Mouse (Mus musculus): ENCODE data around the gene Sirt6. TPM values are rescaled to one million over a fixed set of nuclear protein-coding genes. Genes with fewer than 3 reads are reported as not detected.

The Sirt6 gene
- polyA plus RNA-seq, 1 experiment from 2014 or later, result 52.8 TPM

DNA sequence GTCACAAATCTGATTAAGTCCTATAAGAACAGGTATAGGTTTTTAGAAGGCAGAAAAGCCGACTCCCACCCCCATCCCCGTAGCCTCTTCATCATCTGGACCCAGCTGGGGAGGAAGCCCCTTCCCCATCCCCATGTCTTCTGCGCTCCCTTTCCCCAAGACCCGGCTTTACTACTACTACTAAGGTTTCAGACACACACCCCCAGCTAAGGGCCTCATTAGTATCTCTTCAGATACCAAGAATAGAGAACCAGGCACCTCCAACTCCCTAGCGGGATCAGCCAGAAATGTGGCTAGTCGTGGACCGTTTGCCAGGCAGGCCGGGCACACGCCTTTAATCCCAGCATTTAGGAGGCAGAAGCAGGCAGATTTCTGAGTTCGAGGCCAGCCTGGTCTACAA lies 27.5 kb downstream of the Sirt6 start:
- no peak overlapping the region for H3K9ac ChIP-seq (replicated peaks)
- peaks cover 73% of the 10 kb centered on the region for H3K27me3 ChIP-seq
- H3K4me1 ChIP-seq, result peaks cover 53% of the 10 kb centered on the region

DNA sequence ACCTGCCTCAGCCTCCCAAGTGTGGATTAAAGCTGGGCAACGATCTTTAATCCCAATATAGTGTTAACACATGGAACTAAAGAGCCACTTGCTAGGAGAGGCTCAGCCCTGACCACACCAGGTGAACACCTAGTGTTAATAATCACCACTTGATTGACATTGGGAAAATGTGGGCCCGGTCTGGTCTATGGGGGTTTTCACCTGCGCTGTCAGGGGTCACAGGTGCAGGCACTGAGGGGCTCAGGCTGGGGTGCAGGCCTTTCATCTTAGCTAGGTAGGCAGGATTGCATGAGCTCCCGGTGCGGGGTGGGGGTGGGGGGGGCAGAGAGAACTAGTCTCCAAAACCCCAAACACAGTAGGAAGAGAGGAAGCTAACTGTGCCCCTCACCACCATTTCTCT lies 28.0 kb downstream of the Sirt6 start:
- Histone ChIP-seq H3K4me3 (no peak overlapping the region), H3K27me3 (peaks cover 78% of the 10 kb centered on the region), H3K9ac (replicated peaks) (no peak overlapping the region), H3K9me3 (no peaks in the 10 kb centered on the region), H3K36me3 (no peaks in the 10 kb centered on the region), H3K4me1 (peaks cover 49% of the 10 kb centered on the region), H3K27ac (replicated peaks) (no peak overlapping the region), H3K4me2 (replicated peaks) (no peak overlapping the region)
- WGBS, result 84% methylated on average over 5 of the region's 5 CpGs
- ATAC-seq (ENCODE audit: low FRiP score, low read depth), result no peak

More for the DNA sequence above, 27.5 kb downstream of the Sirt6 start:
- H3K27ac ChIP-seq (replicated peaks), result no peak overlapping the region
- 58% methylated on average over 10 of the region's 10 CpGs for WGBS
- no peaks in the 10 kb centered on the region for H3K36me3 ChIP-seq
- no peak overlapping the region for H3K4me3 ChIP-seq
- no peak for ATAC-seq (ENCODE audit: low FRiP score, low read depth)
- no peaks in the 10 kb centered on the region for H3K9me3 ChIP-seq
- H3K4me2 ChIP-seq (replicated peaks), result no peak overlapping the region

DNA sequence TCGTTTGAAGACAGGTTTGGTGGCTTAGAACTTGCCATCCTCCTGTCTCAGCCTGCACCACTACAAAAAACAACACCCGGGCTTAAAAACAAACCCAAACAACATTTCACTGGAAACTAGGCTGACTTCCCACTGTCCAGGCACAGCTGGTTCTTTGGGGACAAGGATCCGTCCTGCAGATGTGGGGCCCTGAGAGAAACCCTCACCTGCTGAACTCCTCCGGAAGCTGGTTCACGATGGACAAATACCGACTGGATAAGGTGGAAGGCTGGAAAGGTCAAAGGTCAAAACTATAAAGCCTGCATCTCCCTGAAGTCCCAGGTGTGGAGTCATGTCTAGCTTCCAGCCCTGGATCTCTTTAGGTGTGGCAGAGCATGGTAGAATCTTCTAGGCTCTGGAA lies 28.7 kb downstream of the Sirt6 start:
- WGBS, result 53% methylated on average over 6 of the region's 6 CpGs
- H3K4me1 ChIP-seq, result peaks cover 49% of the 10 kb centered on the region
- no peak overlapping the region for H3K27ac ChIP-seq (replicated peaks)
- no peak overlapping the region for H3K4me2 ChIP-seq (replicated peaks)
- no peak overlapping the region for H3K4me3 ChIP-seq
- H3K9ac ChIP-seq (replicated peaks), result no peak overlapping the region
- H3K27me3 ChIP-seq, result peaks cover 85% of the 10 kb centered on the region
- H3K9me3 ChIP-seq, result no peaks in the 10 kb centered on the region
- no peaks in the 10 kb centered on the region for H3K36me3 ChIP-seq
- no peak for ATAC-seq (ENCODE audit: low FRiP score, low read depth)

DNA sequence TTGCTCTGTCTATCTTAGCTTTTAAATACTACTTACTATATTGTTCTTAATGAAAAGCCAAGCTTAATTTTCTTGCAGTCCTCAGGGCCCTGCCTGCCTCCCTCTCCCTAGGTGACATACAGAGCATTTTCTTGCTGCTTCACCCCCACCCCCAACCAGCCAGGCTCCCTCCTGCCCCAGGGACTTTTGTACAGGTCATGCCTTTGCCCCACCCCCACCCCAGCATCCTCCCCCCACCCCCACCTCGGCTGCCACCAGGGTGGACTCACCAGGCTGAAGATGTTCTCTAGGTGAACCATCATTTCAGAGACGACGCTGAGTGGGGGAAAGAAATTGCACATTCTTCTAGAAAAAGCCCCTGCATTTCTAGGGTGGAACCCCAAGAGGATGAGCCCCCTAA lies 29.3 kb downstream of the Sirt6 start:
- 38% methylated on average over 3 of the region's 3 CpGs for WGBS
- Histone ChIP-seq H3K27me3 (peaks cover 90% of the 10 kb centered on the region), H3K4me3 (no peak overlapping the region), H3K36me3 (no peaks in the 10 kb centered on the region), H3K9ac (replicated peaks) (no peak overlapping the region), H3K4me1 (peaks cover 49% of the 10 kb centered on the region), H3K4me2 (replicated peaks) (no peak overlapping the region), H3K27ac (replicated peaks) (no peak overlapping the region), H3K9me3 (no peaks in the 10 kb centered on the region)
- no peak for ATAC-seq (ENCODE audit: low FRiP score, low read depth)

- peaks cover 95% of the 10 kb centered on the region for H3K27me3 ChIP-seq
- H3K4me2 ChIP-seq (replicated peaks), result peak overlapping the region; percentile 42
- H3K9ac ChIP-seq (replicated peaks), result peak overlapping the region; percentile 31; the same call in 1 of the 2 replicates
- no peaks in the 10 kb centered on the region for H3K9me3 ChIP-seq
- H3K27ac ChIP-seq (replicated peaks), result peak overlapping the region; percentile 65
- H3K4me3 ChIP-seq, result no peak overlapping the region
- H3K36me3 ChIP-seq, result no peaks in the 10 kb centered on the region
- peaks cover 44% of the 10 kb centered on the region for H3K4me1 ChIP-seq
- peak; percentile 21; the same call in 1 of the 2 replicates for ATAC-seq (ENCODE audit: low FRiP score, low read depth)
- 12% methylated on average over 12 of the region's 12 CpGs for WGBS
Observed at GRCm38 (mm10) chr10:81597137-81597950, 30.3 kb downstream of the Sirt6 start.

- Histone ChIP-seq H3K36me3 (no peaks in the 10 kb centered on the region), H3K4me2 (replicated peaks) (peak overlapping the region; percentile 42), H3K9ac (replicated peaks) (peak overlapping the region; percentile 35), H3K4me3 (no peak overlapping the region), H3K27ac (replicated peaks) (peak overlapping the region; percentile 65; the same call in 1 of the 2 replicates), H3K9me3 (no peaks in the 10 kb centered on the region), H3K4me1 (peaks cover 39% of the 10 kb centered on the region), H3K27me3 (peaks cover 95% of the 10 kb centered on the region)
- 0% methylated on average over 10 of the region's 10 CpGs for WGBS
- ATAC-seq (ENCODE audit: low FRiP score, low read depth), result no peak
Observed at GRCm38 (mm10) chr10:81596611-81597010, 31.0 kb downstream of the Sirt6 start.

DNA sequence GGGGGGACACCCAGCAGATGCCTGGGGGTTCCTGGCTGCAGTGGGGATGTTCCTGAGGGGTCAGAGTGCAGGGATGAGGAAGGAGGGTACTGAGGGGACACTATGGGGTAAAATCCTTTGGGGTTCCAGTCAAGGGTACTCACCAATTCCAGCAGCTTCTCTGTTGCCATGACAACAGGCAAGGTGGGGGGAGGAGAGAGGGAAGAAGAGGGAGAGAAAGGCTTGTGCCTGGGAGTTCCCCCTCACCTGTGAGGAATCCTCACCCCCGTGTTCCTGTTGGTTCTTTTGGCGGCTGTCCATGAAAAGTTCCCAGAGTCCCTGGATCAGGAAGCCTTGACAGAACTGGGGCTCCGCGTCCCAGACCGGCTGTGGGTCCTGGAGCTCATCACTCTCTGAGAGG lies 32.0 kb downstream of the Sirt6 start:
- WGBS, result 43% methylated on average over 5 of the region's 5 CpGs
- Histone ChIP-seq H3K36me3 (no peaks in the 10 kb centered on the region), H3K4me1 (peaks cover 30% of the 10 kb centered on the region), H3K4me2 (replicated peaks) (no peak overlapping the region), H3K4me3 (no peak overlapping the region), H3K9me3 (no peaks in the 10 kb centered on the region), H3K27ac (replicated peaks) (no peak overlapping the region), H3K9ac (replicated peaks) (peak overlapping the region; percentile 24; the same call in 1 of the 2 replicates), H3K27me3 (peaks cover 97% of the 10 kb centered on the region)
- no peak for ATAC-seq (ENCODE audit: low FRiP score, low read depth)

- Histone ChIP-seq H3K4me1 (peaks cover 26% of the 10 kb centered on the region), H3K27ac (replicated peaks) (no peak overlapping the region), H3K4me3 (no peak overlapping the region), H3K9me3 (no peaks in the 10 kb centered on the region), H3K36me3 (no peaks in the 10 kb centered on the region), H3K4me2 (replicated peaks) (no peak overlapping the region), H3K27me3 (peaks cover 92% of the 10 kb centered on the region), H3K9ac (replicated peaks) (no peak overlapping the region)
- 80% methylated on average over 18 of the region's 18 CpGs for WGBS
- no peak for ATAC-seq (ENCODE audit: low FRiP score, low read depth)
Observed at GRCm38 (mm10) chr10:81593935-81594334, 33.7 kb downstream of the Sirt6 start.

DNA sequence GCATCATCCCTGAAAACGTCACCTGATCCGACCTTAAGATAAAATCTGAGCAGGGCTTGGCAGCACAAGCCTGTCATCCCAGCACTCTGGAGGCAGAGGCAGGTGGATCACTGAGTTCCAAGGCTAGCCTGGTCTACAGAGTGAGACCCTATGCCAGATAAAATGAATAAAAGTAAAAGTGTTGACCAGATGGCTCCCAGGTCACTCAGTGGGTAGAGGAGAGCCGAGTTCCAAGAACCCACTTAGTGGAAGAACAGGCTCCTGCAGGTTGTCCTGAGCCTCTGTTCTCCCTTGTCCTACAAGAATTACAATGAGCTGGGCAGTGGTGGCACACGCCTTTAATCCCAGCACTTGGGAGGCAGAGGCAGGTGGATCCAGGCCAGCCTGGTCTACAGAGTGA lies 34.4 kb downstream of the Sirt6 start:
- Histone ChIP-seq H3K27ac (replicated peaks) (no peak overlapping the region), H3K4me1 (peaks cover 26% of the 10 kb centered on the region), H3K9ac (replicated peaks) (no peak overlapping the region), H3K4me3 (no peak overlapping the region), H3K4me2 (replicated peaks) (no peak overlapping the region), H3K36me3 (no peaks in the 10 kb centered on the region), H3K9me3 (no peaks in the 10 kb centered on the region), H3K27me3 (peaks cover 91% of the 10 kb centered on the region)
- WGBS, result 67% methylated on average over 4 of the region's 4 CpGs
- no peak for ATAC-seq (ENCODE audit: low FRiP score, low read depth)

- H3K4me2 ChIP-seq (replicated peaks), result no peak overlapping the region
- 80% methylated on average over 7 of the region's 7 CpGs for WGBS
- ATAC-seq (ENCODE audit: low FRiP score, low read depth), result no peak
- H3K27ac ChIP-seq (replicated peaks), result no peak overlapping the region
- H3K27me3 ChIP-seq, result peaks cover 90% of the 10 kb centered on the region
- H3K4me3 ChIP-seq, result no peak overlapping the region
- no peaks in the 10 kb centered on the region for H3K9me3 ChIP-seq
- no peaks in the 10 kb centered on the region for H3K36me3 ChIP-seq
- peaks cover 23% of the 10 kb centered on the region for H3K4me1 ChIP-seq
- no peak overlapping the region for H3K9ac ChIP-seq (replicated peaks)
Observed at GRCm38 (mm10) chr10:81592631-81593030, 35.0 kb downstream of the Sirt6 start.

- H3K4me3 ChIP-seq, result no peak overlapping the region
- peaks cover 90% of the 10 kb centered on the region for H3K27me3 ChIP-seq
- ATAC-seq (ENCODE audit: low FRiP score, low read depth), result no peak
- no peaks in the 10 kb centered on the region for H3K36me3 ChIP-seq
- no peak overlapping the region for H3K27ac ChIP-seq (replicated peaks)
- no peaks in the 10 kb centered on the region for H3K9me3 ChIP-seq
- H3K4me1 ChIP-seq, result peaks cover 15% of the 10 kb centered on the region
- WGBS, result 77% methylated on average over 9 of the region's 9 CpGs
- no peak overlapping the region for H3K9ac ChIP-seq (replicated peaks)
- H3K4me2 ChIP-seq (replicated peaks), result no peak overlapping the region
Observed at GRCm38 (mm10) chr10:81591846-81592245, 35.8 kb downstream of the Sirt6 start.

DNA sequence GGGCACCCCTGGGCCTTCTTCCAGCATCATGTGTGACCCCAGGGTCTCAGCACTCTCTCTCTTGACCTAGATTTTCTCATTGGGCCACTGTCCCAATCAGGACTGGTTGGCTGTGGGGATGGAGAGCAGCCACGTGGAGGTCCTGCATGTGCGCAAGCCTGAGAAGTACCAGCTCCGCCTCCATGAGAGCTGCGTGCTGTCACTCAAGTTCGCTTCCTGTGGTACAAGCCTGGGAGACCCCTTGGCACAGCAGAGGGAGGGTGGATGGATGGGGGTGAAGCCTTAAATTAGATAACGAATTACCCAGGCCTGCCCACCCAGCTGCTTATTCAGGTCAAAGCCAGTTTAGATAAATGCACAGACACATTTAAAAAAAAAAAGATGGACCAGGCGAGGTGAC lies 38.9 kb downstream of the Sirt6 start:
- Histone ChIP-seq H3K27ac (replicated peaks) (no peak overlapping the region), H3K4me1 (no peaks in the 10 kb centered on the region), H3K9ac (replicated peaks) (no peak overlapping the region), H3K4me3 (no peak overlapping the region), H3K4me2 (replicated peaks) (no peak overlapping the region), H3K27me3 (peaks cover 82% of the 10 kb centered on the region), H3K36me3 (no peaks in the 10 kb centered on the region), H3K9me3 (no peaks in the 10 kb centered on the region)
- 73% methylated on average over 7 of the region's 7 CpGs for WGBS
- ATAC-seq (ENCODE audit: low FRiP score, low read depth), result no peak
